Comparison of ENCODE assay signal across 25 mouse cellular contexts in the genomic region with DNA sequence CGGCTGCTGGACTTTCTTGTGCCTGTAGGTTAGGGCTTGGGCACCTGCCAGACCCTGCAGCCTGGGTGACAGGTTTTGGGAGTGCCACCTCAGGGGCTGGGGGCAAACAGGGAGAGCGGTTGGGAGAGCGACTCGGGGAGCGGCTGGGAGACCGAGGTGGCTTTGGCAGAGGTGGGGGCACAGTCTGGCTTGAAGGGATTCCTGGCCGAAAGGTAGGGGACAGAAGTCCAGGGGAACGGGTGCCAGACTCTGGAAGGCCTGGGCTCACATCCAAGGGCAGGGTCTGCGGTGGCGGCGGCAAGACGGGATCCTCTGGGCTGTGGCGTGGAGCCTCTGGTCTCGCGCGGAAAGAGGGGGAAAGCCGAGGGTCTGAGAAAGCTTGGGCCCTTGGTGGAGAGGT. TPM values are rescaled to one million over a fixed set of nuclear protein-coding genes. Genes with fewer than 3 reads are reported as not detected.
DNase-seq lines count a peak whose midpoint lies in the region; ATAC-seq and TF ChIP-seq lines count a peak whose summit lies in the region.
"Had no signal": no experiment of that assay in that cellular context is flagged by ENCODE, and none has a peak within 500 bp of the region (broad histone marks: within the 10 kb centered on the region; RNA-seq: fewer than 3 reads in every experiment).

No protein-coding gene starts in this region.

- peak; percentile 54 for DNase-seq in cerebellum, adult 11 months
- peak; percentile 51 for DNase-seq in kidney, adult 18-20 months
- DNase-seq in cerebellum, postnatal 14 days: peak; percentile 76 to 80
- DNase-seq in ovary, postnatal 36 days (ENCODE audit: low spot score): no peak
- DNase-seq: gastrocnemius, adult 2 months; heart, postnatal 36 days; kidney, postnatal 10 days; liver, embryonic 13.5 days; lung, postnatal 36 days; retina, postnatal 1 day; right cerebral cortex, postnatal 4 days; thymus, adult 18-20 months; thymus, postnatal 36 days had no signal

- no peaks in the 10 kb centered on the region for H3K36me3 ChIP-seq in kidney, embryonic 16.5 days (ENCODE audit: insufficient read depth, low read length)
- H3K36me3 ChIP-seq in E14TG2a.4 (ENCODE audit: insufficient read depth, low read length): no peaks in the 10 kb centered on the region
- H3K36me3 ChIP-seq: embryonic facial prominence, embryonic 15.5 days; heart, embryonic 15.5 days; intestine, embryonic 15.5 days; limb, embryonic 13.5 days; liver, embryonic 13.5 days; lung, embryonic 15.5 days; midbrain, embryonic 13.5 days had no signal

- no peak overlapping the region for H3K4me3 ChIP-seq in kidney, embryonic 16.5 days (ENCODE audit: low read length)
- H3K4me3 ChIP-seq in E14TG2a.4 (replicated peaks; ENCODE audit: low read length): peak overlapping the region; percentile 69
- H3K4me3 ChIP-seq: embryonic facial prominence, embryonic 15.5 days; gastrocnemius, adult 2 months; heart, embryonic 15.5 days; intestine, embryonic 15.5 days; limb, embryonic 13.5 days; liver, embryonic 13.5 days; lung, embryonic 15.5 days; megakaryocyte, embryonic 14.5 days; midbrain, embryonic 13.5 days had no signal

- H3K4me1 ChIP-seq in kidney, embryonic 16.5 days (ENCODE audit: insufficient read depth, low read length): no peaks in the 10 kb centered on the region
- H3K4me1 ChIP-seq in E14TG2a.4 (replicated peaks; ENCODE audit: low read depth, low read length): peaks cover 42% of the 10 kb centered on the region
- H3K4me1 ChIP-seq: embryonic facial prominence, embryonic 15.5 days; limb, embryonic 13.5 days; liver, embryonic 13.5 days; midbrain, embryonic 13.5 days had no signal

- H3K9me3 ChIP-seq in kidney, embryonic 16.5 days (ENCODE audit: low read length): no peaks in the 10 kb centered on the region
- no peaks in the 10 kb centered on the region for H3K9me3 ChIP-seq in E14TG2a.4 (ENCODE audit: low read length)
- H3K9me3 ChIP-seq: embryonic facial prominence, embryonic 15.5 days; heart, embryonic 15.5 days; intestine, embryonic 15.5 days; limb, embryonic 13.5 days; liver, embryonic 13.5 days; lung, embryonic 15.5 days; megakaryocyte, embryonic 14.5 days; midbrain, embryonic 13.5 days had no signal

- H3K27me3 ChIP-seq in kidney, embryonic 16.5 days (ENCODE audit: insufficient read depth, low read length): no peaks in the 10 kb centered on the region
- peaks cover 68% of the 10 kb centered on the region for H3K27me3 ChIP-seq in E14TG2a.4 (ENCODE audit: insufficient read depth, low read length)
- H3K27me3 ChIP-seq: embryonic facial prominence, embryonic 15.5 days; heart, embryonic 15.5 days; lung, embryonic 15.5 days had no signal

- H3K9ac ChIP-seq in kidney, embryonic 16.5 days (replicated peaks; ENCODE audit: low read length): no peak overlapping the region
- H3K9ac ChIP-seq: embryonic facial prominence, embryonic 15.5 days; heart, embryonic 15.5 days; hindbrain, embryonic 14.5 days; intestine, embryonic 15.5 days; limb, embryonic 13.5 days; liver, embryonic 13.5 days; lung, embryonic 15.5 days; midbrain, embryonic 13.5 days had no signal

- ATAC-seq in cerebellum, adult (ENCODE audit: insufficient number of reproducible peaks, low FRiP score, low TSS enrichment): no peak
- no peak for ATAC-seq in kidney, embryonic 16.5 days (ENCODE audit: low FRiP score, low TSS enrichment)
- ATAC-seq: forebrain, embryonic 14.5 days; intestine, embryonic 15.5 days; midbrain, embryonic 13.5 days had no signal

- WGBS in kidney, embryonic 16.5 days: 79% methylated on average over 17 of the region's 17 CpGs

- H3K4me2 ChIP-seq in kidney, embryonic 16.5 days (replicated peaks; ENCODE audit: low read depth, low read length): no peak overlapping the region
- H3K4me2 ChIP-seq: embryonic facial prominence, embryonic 15.5 days; heart, embryonic 15.5 days; hindbrain, embryonic 14.5 days; intestine, embryonic 15.5 days; limb, embryonic 13.5 days; liver, embryonic 13.5 days; lung, embryonic 15.5 days; midbrain, embryonic 13.5 days had no signal

- no peak overlapping the region for H3K27ac ChIP-seq in kidney, embryonic 16.5 days (ENCODE audit: low read length)
- H3K27ac ChIP-seq: embryonic facial prominence, embryonic 15.5 days; gastrocnemius, adult 2 months; heart, embryonic 15.5 days; hindbrain, embryonic 14.5 days; intestine, embryonic 15.5 days; limb, embryonic 13.5 days; liver, embryonic 13.5 days; lung, embryonic 15.5 days; midbrain, embryonic 13.5 days had no signal

- TF ChIP-seq CTCF in E14TG2a.4 (conservative IDR thresholded peaks at IDR 0.05; ENCODE audit: low read length): no peak

RNA-seq across cellular contexts. Expression of a gene that starts 2.6 kb away (rescaled TPM):
- polyA plus RNA-seq in kidney, embryonic 16.5 days (2015; fragmentation: Nextera tagmentation; extraction: Ambion mirVana): 2.8 and 3.1 TPM in 2 replicates

RNA-seq across cellular contexts. Expression of a gene that starts 12.4 kb away (rescaled TPM):
- 113 and 114 TPM in 2 replicates for polyA plus RNA-seq in kidney, embryonic 16.5 days (2015; fragmentation: Nextera tagmentation; extraction: Ambion mirVana)

RNA-seq across cellular contexts. Expression of a gene that starts 14.0 kb away (rescaled TPM):
- 0.32 and 0.56 TPM in 2 replicates for polyA plus RNA-seq in kidney, embryonic 16.5 days (2015; fragmentation: Nextera tagmentation; extraction: Ambion mirVana)

RNA-seq across cellular contexts. Expression of a gene that starts 38.4 kb away (rescaled TPM):
- 110 and 116 TPM in 2 replicates for polyA plus RNA-seq in kidney, embryonic 16.5 days (2015; fragmentation: Nextera tagmentation; extraction: Ambion mirVana)

RNA-seq across cellular contexts. Expression of a gene that starts 49.9 kb away (rescaled TPM):
- polyA plus RNA-seq in kidney, embryonic 16.5 days (2015; fragmentation: Nextera tagmentation; extraction: Ambion mirVana): 45.5 and 47.0 TPM in 2 replicates
